Mouse (Mus musculus) G1E-ER4 (cell line): ENCODE measurements around the gene R3hdml. TPM values are rescaled to one million over a fixed set of nuclear protein-coding genes. Genes with fewer than 3 reads are reported as not detected.

ENCODE experiments used
- GATA1 ChIP-seq: IDR thresholded peaks from one replicate; pipeline ENCODE4 v1.8.0; 2012; ENCODE audit warnings: low read length, inconsistent platforms
- polyA plus RNA-seq: library from polyadenylated mRNA; stranded (reverse); fragments of >175 nt; gene quantifications from 2 replicates; pipeline ENCODE4 v1.2.3, GENCODE M21; 2012

R3hdml gene
- polyA plus RNA-seq, 1 experiment, result not detected

DNA sequence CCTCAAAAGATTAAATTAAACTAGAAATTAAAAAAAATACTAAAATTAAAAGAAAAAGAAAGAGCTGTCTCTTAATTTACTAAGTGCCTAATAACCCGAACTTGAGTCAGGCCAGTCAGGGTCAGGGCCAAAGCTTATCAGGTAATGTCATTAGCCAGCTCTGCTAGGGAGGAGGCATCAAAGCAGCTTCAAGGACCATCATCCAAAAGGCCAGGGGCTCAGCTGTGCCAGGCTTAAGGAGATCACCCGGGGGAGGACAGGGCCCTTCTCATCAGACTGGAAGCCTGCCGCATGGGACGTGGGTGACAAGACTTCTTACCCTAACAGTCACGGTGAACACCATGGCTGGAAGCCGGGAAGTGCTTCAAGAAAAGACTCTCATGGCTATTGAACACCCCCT, 24.5 kb upstream of the R3hdml start:
- no peak for TF ChIP-seq GATA1

GRCm38 (mm10) chr2:163468866-163469265, 23.3 kb upstream of the R3hdml start:
- no peak for TF ChIP-seq GATA1

DNA sequence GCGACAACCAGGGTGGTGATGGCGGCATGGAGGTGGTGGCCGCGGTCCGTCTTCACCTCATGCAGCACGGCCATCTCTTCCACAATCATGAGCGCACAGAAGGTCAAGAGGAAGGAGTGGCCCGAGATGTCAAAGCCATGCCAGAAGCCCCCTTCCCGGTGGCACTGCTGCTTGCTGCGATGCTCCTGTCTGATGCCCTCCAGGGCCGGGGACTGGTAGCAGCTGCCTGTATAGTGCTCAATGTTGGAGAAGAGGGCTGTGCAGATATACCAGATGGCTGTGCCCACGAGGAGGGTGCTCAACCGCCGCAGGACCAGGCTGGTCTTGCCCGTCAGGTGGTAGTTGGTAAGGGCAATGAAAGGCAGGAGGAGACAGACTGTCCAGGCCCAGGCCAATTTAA, 22.4 kb upstream of the R3hdml start:
- no peak for TF ChIP-seq GATA1

DNA sequence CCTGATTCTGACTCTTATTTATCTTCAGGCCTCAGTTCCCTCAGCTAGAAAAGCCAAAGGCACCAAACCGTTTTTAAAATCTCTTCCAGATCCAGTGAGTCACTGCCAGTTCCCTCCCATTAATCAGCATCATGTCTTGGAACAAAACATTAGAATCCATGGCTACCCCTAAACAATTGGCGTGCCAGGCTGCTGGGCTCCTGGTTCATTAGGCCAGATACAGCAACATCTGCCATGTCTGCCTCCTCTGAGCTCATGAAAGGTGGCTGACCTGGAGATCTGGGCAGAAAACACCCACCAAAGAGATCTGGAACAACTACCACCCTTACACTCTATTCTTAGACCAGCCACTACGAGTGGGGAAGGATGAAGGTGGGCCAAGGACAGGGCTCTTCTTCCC, 21.0 kb upstream of the R3hdml start:
- no peak for TF ChIP-seq GATA1

- TF ChIP-seq GATA1, result no peak
Measured at GRCm38 (mm10) chr2:163471710-163472465, 20.2 kb upstream of the R3hdml start.

DNA sequence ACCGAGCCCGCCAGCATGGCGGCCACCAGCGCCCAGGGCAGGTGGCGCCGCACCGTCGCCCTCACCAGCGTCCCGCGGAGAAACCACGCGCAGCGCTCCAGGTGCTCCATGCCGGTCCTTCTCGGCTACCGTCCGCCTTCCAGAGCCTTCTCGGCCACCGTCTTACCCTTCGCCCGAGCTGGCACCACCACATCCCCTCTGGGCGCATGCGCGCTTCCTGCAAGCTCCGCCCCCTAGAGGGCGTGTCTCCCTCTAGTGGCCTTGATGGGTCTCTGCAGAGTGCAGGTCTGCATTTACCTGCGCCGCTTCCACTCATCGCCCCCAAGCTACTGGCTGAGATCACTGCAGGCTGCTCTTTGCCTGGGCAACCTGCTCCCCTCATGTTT, 19.7 kb upstream of the R3hdml start, which contains the start of gene Fitm2:
Fitm2 (minus strand) TSS at position 164 of the 386 bp plus-strand sequence.
- TF ChIP-seq GATA1, result no peak

DNA sequence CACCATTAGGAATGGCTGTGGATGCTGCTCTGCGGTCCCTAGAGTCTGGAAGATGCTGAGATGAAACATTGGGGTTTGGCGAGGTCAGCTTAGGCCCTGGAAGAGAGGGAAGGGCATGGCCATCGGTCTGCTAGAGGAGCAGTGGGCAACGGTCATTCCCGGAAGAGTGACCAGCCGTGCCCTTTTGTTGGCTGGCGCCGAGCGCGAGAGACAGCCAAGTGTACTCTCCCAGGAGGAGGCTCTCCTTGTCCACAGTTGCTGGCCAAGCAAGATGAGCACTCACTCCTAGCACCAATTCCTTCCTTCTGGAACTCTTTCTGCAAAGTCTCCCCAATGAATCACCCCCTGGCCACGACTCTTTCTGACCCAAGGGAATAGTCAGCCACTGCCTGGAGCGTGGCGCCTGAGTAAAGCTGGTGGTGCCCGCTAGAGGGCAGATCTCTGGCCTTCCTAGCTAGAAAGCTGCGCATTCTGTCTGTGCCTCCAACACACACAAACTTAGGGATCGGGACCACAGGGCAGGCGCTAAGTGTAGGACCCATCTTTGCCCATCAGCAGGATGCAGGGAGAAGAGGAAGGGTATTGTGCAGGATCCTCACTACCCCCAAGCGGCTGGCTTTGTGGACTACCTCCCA, 11.8 kb upstream of the R3hdml start:
- TF ChIP-seq GATA1, result no peak

DNA sequence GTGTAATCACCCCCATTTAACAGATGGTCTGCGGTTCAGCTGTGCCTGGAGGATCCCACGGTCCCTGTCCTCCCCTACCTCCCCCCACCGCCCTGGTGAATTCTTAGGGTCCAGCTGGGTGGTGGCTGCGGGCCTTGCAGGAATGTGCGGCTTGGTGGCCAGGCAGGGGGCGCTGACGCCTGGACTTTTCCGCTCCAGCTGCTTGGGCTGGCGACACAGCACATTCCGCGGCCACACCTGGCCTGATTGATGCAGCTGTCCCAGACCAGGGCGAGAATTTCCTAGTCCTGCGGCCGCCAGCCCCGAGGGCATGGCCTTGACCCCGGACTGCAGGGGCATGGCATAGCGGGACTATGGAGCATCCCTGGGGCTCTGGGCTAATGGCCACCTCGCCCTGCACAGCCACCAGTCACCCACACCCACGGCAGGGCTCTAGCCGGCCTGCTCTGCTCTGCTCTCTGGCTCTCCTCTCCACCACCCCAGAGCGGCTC, 10.5 kb upstream of the R3hdml start:
- no peak for TF ChIP-seq GATA1

DNA sequence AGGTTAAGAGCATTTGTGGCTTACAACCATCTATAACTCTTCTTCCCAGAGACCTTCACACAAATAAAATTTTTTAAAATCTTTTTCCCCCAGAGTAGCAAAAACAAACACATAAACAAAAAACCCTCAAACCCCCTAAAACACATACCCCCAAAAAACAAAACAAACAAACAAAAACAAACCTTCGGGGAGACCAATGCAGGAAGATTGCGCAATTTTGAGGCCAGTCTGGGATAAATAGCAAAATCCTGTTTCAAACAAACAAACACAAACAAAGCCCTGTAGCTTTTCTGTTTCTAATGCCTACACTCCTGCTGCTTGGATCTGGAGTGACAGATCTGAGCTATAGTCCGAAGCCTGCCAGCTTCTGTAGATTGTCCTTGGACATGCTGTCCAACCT, 4.8 kb upstream of the R3hdml start:
- TF ChIP-seq GATA1, result no peak

GRCm38 (mm10) chr2:163489725-163490291, 2.3 kb upstream of the R3hdml start:
- TF ChIP-seq GATA1, result no peak

DNA sequence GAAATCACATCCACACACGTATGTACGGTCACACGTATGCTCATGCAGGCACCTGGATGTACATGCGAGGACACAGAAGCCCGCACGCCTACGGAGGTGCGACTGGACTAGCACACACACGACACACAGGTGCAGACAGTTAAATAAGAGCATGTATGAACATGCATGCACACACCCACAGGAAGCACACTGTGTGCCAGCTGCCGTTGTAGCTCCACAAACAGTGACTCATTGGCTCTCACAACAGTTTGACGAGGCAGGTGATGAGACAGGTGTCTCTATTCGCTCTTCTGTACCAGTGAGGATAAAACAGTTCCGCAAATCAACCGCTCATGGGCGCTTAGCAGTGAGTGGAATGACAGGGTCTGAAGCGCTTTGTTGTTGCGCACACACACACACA, 1.5 kb upstream of the R3hdml start:
- TF ChIP-seq GATA1, result no peak

GRCm38 (mm10) chr2:163491351-163491750, 767 bp upstream of the R3hdml start:
- no peak for TF ChIP-seq GATA1

DNA sequence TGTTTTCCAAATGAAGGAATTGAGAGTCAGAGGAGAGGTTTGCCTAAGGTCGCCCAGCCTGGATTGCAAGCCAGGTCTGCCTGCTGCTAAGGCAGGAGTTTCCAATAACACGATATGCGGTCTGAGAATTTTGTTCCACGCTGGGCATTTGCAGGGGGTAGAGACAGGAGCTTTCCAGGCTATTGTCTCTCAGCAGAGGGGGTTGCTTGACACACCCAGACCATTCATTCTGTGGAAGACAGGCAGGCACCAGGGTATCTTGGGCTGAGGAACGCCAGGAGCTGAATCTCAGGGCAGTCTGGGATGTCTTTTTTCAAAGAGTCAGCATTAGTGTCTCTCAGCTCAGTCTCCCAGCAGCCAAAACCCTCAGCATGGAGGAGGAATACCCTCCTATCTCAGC, 913 bp downstream of the R3hdml start:
- no peak for TF ChIP-seq GATA1

DNA sequence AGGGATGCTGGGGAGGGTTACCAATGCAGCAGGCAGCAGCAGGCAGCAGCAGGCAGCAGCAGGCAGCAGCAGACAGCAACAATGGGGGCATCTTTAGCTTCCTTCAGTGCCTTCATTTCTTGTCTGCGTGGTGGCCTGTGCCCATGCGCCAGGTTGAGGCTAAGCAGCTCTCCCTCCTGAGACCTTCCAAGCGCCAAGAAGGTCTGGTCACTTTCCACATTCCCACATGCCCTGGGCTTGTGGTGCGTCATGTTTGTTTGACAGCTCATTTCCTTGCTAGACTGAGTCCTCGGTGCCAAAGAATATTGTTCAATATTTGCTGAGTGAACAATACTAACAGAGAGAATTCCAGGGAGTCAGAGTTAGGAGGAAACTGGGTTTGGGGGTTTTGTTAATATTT, 1.9 kb downstream of the R3hdml start:
- TF ChIP-seq GATA1, result no peak

DNA sequence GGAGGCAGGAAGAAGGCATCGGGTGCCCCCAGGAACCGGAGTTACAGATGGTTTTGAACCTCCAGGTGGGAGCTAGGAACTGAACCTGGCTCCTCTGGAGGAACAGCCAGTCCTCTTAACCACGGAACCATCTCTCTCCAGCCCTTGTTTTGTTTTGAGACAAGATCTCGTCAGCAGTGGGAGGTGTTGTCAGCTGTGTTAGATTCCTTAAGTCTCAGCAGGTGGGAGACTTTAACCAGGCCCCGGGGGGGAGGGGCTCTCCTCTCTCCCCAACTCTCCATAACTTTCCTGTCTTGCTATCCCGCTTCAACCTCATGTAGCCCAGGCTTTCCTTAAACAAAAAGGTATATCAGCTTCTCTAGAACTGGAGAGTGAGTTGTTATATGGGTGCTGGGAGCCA, 2.3 kb downstream of the R3hdml start:
- no peak for TF ChIP-seq GATA1

- TF ChIP-seq GATA1, result no peak
Measured at GRCm38 (mm10) chr2:163502219-163502618, 10.1 kb downstream of the R3hdml start.

DNA sequence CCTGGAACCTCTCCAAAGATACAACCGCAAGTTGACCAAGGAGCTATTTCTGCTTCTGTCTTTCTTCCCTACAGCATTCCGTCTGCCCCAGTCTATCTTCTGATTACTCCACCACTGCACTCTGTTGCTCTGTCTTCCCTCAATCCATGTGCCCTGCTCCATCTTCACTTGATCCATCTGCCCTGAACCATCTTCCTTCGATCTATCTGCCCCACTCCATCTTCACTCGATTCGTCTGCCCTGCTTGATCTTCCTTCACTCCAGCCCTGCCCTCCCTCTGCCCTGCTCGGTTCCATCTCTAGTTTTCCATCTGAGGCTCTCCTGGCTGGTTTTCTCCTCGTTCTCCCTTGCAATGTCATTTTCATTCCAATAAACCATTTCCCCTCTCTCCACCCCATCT, 11.1 kb downstream of the R3hdml start:
- no peak for TF ChIP-seq GATA1
